ENCODE assay signal across 23 mouse cellular contexts in the genomic region with DNA sequence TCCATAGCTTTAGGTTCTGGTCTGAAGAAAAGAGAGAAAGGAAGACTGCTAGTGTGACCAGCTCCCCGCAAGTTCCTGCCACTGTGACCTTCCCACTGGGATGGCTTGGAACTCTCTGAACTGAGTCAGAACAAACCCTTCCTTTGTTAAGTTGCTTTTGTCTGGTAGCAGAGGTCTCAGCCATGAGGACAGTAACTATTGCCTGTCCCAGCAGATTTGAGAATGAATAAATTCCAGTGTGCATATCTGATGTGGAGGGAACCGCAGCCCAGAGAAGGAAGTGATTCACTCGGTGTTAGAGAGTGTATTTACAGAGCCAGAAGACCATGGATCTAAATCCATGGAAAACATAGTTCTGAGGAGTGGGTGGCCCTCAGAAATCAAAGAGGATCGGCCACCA.
DNase-seq lines count a peak whose midpoint lies in the region; ATAC-seq and TF ChIP-seq lines count a peak whose summit lies in the region.
"Had no signal": no experiment of that assay in that cellular context is flagged by ENCODE, and none has a peak within 500 bp of the region (broad histone marks: within the 10 kb centered on the region; RNA-seq: fewer than 3 reads in every experiment).

No protein-coding gene starts in this region.

- no peak overlapping the region for H3K27ac ChIP-seq in hindbrain, postnatal 0 days
- H3K27ac ChIP-seq: embryonic facial prominence, embryonic 10.5 days; embryonic facial prominence, embryonic 12.5 days; forebrain, embryonic 10.5 days; forebrain, embryonic 12.5 days had no signal

- no peak for TF ChIP-seq CTCF in hindbrain, postnatal 0 days (IDR thresholded peaks at IDR 0.05; ENCODE audit: low read depth)

- WGBS in hindbrain, postnatal 0 days = 82% methylated on average over 4 of the region's 4 CpGs

- no peak overlapping the region for H3K4me3 ChIP-seq in myocyte
- no peak overlapping the region for H3K4me3 ChIP-seq in hindbrain, postnatal 0 days (ENCODE audit: low read length)
- H3K4me3 ChIP-seq: embryonic facial prominence, embryonic 10.5 days; embryonic facial prominence, embryonic 12.5 days; erythroblast, embryonic 14.5 days; forebrain, embryonic 10.5 days; forebrain, embryonic 12.5 days had no signal

- no peaks in the 10 kb centered on the region for H3K79me2 ChIP-seq in myocyte (ENCODE audit: control insufficient read depth, insufficient read depth)

- H3K4me2 ChIP-seq in myocyte (ENCODE audit: low read depth) = peak overlapping the region; percentile 35
- H3K4me2 ChIP-seq in hindbrain, postnatal 0 days (ENCODE audit: low read depth, low read length) = no peak overlapping the region
- H3K4me2 ChIP-seq: embryonic facial prominence, embryonic 12.5 days; forebrain, embryonic 12.5 days had no signal

- no peaks in the 10 kb centered on the region for H3K9me3 ChIP-seq in hindbrain, postnatal 0 days (ENCODE audit: low read length)
- H3K9me3 ChIP-seq: embryonic facial prominence, embryonic 10.5 days; embryonic facial prominence, embryonic 12.5 days; forebrain, embryonic 10.5 days; forebrain, embryonic 12.5 days had no signal

- intact Hi-C loops in left cerebral cortex, postnatal 4 days (cut with DNase I) = no loop called here

- ATAC-seq in hindbrain, postnatal 0 days = no peak
- ATAC-seq: activated CD4-positive, CD25-positive, alpha-beta regulatory T cell, adult 4 months; forebrain, embryonic 14.5 days; forebrain, embryonic 16.5 days; Patski had no signal

- no peak for TF ChIP-seq POLR2A in myocyte (IDR thresholded peaks at IDR 0.05; ENCODE audit: insufficient read length, low read depth)

- H3K36me3 ChIP-seq in myocyte (ENCODE audit: control insufficient read depth, insufficient read depth) = no peaks in the 10 kb centered on the region
- H3K36me3 ChIP-seq in hindbrain, postnatal 0 days (ENCODE audit: insufficient read depth, low read length) = no peaks in the 10 kb centered on the region
- H3K36me3 ChIP-seq: embryonic facial prominence, embryonic 10.5 days; embryonic facial prominence, embryonic 12.5 days; forebrain, embryonic 10.5 days; forebrain, embryonic 12.5 days had no signal

- no peaks in the 10 kb centered on the region for H3K4me1 ChIP-seq in hindbrain, postnatal 0 days (ENCODE audit: insufficient read depth, low read length)

- H3ac ChIP-seq in myocyte (ENCODE audit: control insufficient read depth, insufficient read length) = no peak overlapping the region

- H3K27me3 ChIP-seq in myocyte (ENCODE audit: control insufficient read depth, insufficient read depth, insufficient read length) = no peaks in the 10 kb centered on the region
- H3K27me3 ChIP-seq in hindbrain, postnatal 0 days (ENCODE audit: insufficient read depth, low read length) = no peaks in the 10 kb centered on the region
- H3K27me3 ChIP-seq: embryonic facial prominence, embryonic 12.5 days; forebrain, embryonic 12.5 days; Patski had no signal

- no peak overlapping the region for H3K9ac ChIP-seq in hindbrain, postnatal 0 days (replicated peaks; ENCODE audit: low read length)
- H3K9ac ChIP-seq: embryonic facial prominence, embryonic 12.5 days; forebrain, embryonic 12.5 days had no signal

- peak; percentile 48 for DNase-seq in 3T3-L1 (ENCODE audit: low read depth, low spot score)
- DNase-seq in brain, adult 2 months (ENCODE audit: low read depth, low spot score) = peak; percentile 31
- DNase-seq in hindbrain, postnatal 0 days (ENCODE audit: low spot score) = no peak
- no peak for DNase-seq in left cerebral cortex, postnatal 4 days
- no peak for DNase-seq in spleen, postnatal 14 days (ENCODE audit: low spot score in 2 of 2)
- DNase-seq: adrenal gland, adult 8-10 months; adrenal gland, postnatal 14 days; adrenal gland, postnatal 36 days; cerebellum, adult 11-12 months; cerebellum, adult 2 months; cerebellum, adult 9-10 months; cerebellum, postnatal 10 days; cerebellum, postnatal 25 days had no signal

TF ChIP-seq in myocyte, 11 proteins besides CTCF, POLR2A, EP300 and RAD21:
- no peak for TF ChIP-seq TCF3 (IDR thresholded peaks at IDR 0.05; ENCODE audit: insufficient read length, low read depth)
- TF ChIP-seq SRF (IDR thresholded peaks at IDR 0.05; ENCODE audit: control insufficient read depth, insufficient read length, low read depth) = no peak
- no peak for TF ChIP-seq CEBPB (IDR thresholded peaks at IDR 0.05; ENCODE audit: insufficient read depth, poor library complexity, severe bottlenecking)
- TF ChIP-seq TCF12 (IDR thresholded peaks at IDR 0.05; ENCODE audit: insufficient read depth, poor library complexity, severe bottlenecking) = no peak
- no peak for TF ChIP-seq USF1 (IDR thresholded peaks at IDR 0.05; ENCODE audit: low read depth)
- no peak for TF ChIP-seq POLR2AphosphoS2 (IDR thresholded peaks at IDR 0.05; ENCODE audit: insufficient read length, low read depth)
- no peak for TF ChIP-seq MYOG (IDR thresholded peaks at IDR 0.05; ENCODE audit: control insufficient read depth in 1 of 3, insufficient read depth in 1 of 3, insufficient read length in 2 of 3, low read depth in 2 of 3)
- TF ChIP-seq REST (IDR thresholded peaks at IDR 0.05; ENCODE audit: insufficient read depth, insufficient read length) = no peak
TF ChIP-seq in myocyte: peak in this region for 0.

Comparison
In these comparisons a context has a peak if more than half of its experiments do, and no peak if none do; other contexts are left out.
1. DNase-seq: peak in 3T3-L1 (single experiment) and brain, adult 2 months (single experiment); none in hindbrain, postnatal 0 days (single experiment), left cerebral cortex, postnatal 4 days (single experiment) and spleen, postnatal 14 days (0 of 2).